Mouse (Mus musculus): Measurements from ENCODE around the gene Ripk4. TPM values are rescaled to one million over a fixed set of nuclear protein-coding genes. Genes with fewer than 3 reads are reported as not detected.
A peak's percentile ranks its signal among the peaks of the same experiment; 100 is the strongest.

The Ripk4 gene
- polyA plus RNA-seq, 1 experiment from 2014 or later = 20.2 TPM

GRCm38 (mm10) chr16:97697769-97698168 lies 65.8 kb downstream of the Ripk4 start:
- H3K4me1 ChIP-seq (ENCODE audit: insufficient read depth, low read depth, low read length) = no peaks in the 10 kb centered on the region; the same call in 1 of the 2 replicates
- no peaks in the 10 kb centered on the region for H3K36me3 ChIP-seq (ENCODE audit: insufficient read depth, low read length)
- H3K4me2 ChIP-seq (replicated peaks; ENCODE audit: low read depth, low read length) = no peak overlapping the region
- WGBS = 11% methylated on average over 1 of the region's 1 CpGs
- H3K27ac ChIP-seq (ENCODE audit: low read length) = peak overlapping the region; percentile 49; the same call in 1 of the 2 replicates
- no peaks in the 10 kb centered on the region for H3K9me3 ChIP-seq (ENCODE audit: low read length)
- ATAC-seq = peak; percentile 96
- H3K4me3 ChIP-seq (ENCODE audit: low read depth, low read length) = no peak overlapping the region
- TF ChIP-seq CTCF (IDR thresholded peaks at IDR 0.05) = peak; percentile 68
- TF ChIP-seq EP300 (IDR thresholded peaks at IDR 0.05) = peak; percentile 54; the same call in 1 of the 2 replicates
- H3K9ac ChIP-seq (replicated peaks; ENCODE audit: low read depth) = no peak overlapping the region
- H3K27me3 ChIP-seq (replicated peaks; ENCODE audit: insufficient read depth, low read length) = no peaks in the 10 kb centered on the region
- peak; percentile 88 for DNase-seq (ENCODE audit: low spot score)

GRCm38 (mm10) chr16:97695709-97696108 lies 67.9 kb downstream of the Ripk4 start:
- Histone ChIP-seq H3K4me3 (ENCODE audit: low read depth, low read length) (no peak overlapping the region), H3K27ac (ENCODE audit: low read length) (no peak overlapping the region)
- DNase-seq (ENCODE audit: low spot score) = no peak

More at GRCm38 (mm10) chr16:97695709-97696108, 67.9 kb downstream of the Ripk4 start:
- H3K27me3 ChIP-seq (replicated peaks; ENCODE audit: insufficient read depth, low read length) = no peaks in the 10 kb centered on the region
- H3K9me3 ChIP-seq (ENCODE audit: low read length) = no peaks in the 10 kb centered on the region
- no peaks in the 10 kb centered on the region; the same call in 1 of the 2 replicates for H3K4me1 ChIP-seq (ENCODE audit: insufficient read depth, low read depth, low read length)
- H3K4me2 ChIP-seq (replicated peaks; ENCODE audit: low read depth, low read length) = no peak overlapping the region
- WGBS = 80% methylated on average over 4 of the region's 4 CpGs
- H3K36me3 ChIP-seq (ENCODE audit: insufficient read depth, low read length) = no peaks in the 10 kb centered on the region
- H3K9ac ChIP-seq (replicated peaks; ENCODE audit: low read depth) = no peak overlapping the region
- TF ChIP-seq EP300 (IDR thresholded peaks at IDR 0.05) = no peak
- no peak for TF ChIP-seq CTCF (IDR thresholded peaks at IDR 0.05)
- ATAC-seq = no peak

Other genes starting within 250 kb of the Ripk4 start
- gene Fam3b, start 249.0 kb downstream of the Ripk4 start, polyA plus RNA-seq (2015; fragmentation: Nextera tagmentation; extraction: Ambion mirVana) = 0.82 and 0.84 TPM in 2 replicates
- 46.9 and 54.2 TPM in 2 replicates for gene Tmprss2, start 152.6 kb downstream of the Ripk4 start, polyA plus RNA-seq (2015; fragmentation: Nextera tagmentation; extraction: Ambion mirVana)
- 2.8 and 3.7 TPM in 2 replicates for gene Prdm15, start 88.1 kb upstream of the Ripk4 start, polyA plus RNA-seq (2015; fragmentation: Nextera tagmentation; extraction: Ambion mirVana)
- gene C2cd2, start 198.8 kb upstream of the Ripk4 start, polyA plus RNA-seq (2015; fragmentation: Nextera tagmentation; extraction: Ambion mirVana) = 15.0 and 16.5 TPM in 2 replicates
- gene Zbtb21, start 198.8 kb upstream of the Ripk4 start, polyA plus RNA-seq (2015; fragmentation: Nextera tagmentation; extraction: Ambion mirVana) = 6.1 and 7.0 TPM in 2 replicates
- gene B230307C23Rik, start 233.5 kb upstream of the Ripk4 start, polyA plus RNA-seq (2015; fragmentation: Nextera tagmentation; extraction: Ambion mirVana) = 19.4 and 19.8 TPM in 2 replicates

Data from lung, postnatal 0 days (tissue).